Mouse (Mus musculus): Measurements from ENCODE around the gene Tas2r139.
"Not testable (repeated sequence)": the region's sequence is repeated elsewhere in the genome, so short reads cannot be mapped to it uniquely, and the experiment has no call there.

Gene Tas2r139

DNA sequence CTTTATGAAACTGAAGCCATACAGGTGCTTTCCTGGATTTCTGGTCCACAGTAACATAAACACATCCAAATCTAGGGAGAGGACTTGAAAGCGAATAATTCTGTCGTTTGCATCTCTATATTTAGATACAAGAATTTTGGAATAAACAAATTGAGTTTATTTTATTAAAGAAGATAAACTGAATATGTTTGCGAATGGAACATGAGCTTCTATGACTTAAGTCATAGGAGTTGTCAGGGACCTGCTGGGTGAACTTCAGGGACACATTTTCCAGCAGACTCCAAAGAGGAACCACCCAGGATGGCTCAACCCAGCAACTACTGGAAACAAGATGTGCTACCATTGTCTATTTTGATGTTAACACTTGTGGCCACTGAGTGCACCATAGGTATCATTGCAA, at the start of gene Tas2r139:
Gene Tas2r139 (plus strand): TSS at position 301 of the 400 bp plus-strand sequence.
- no peak for DNase-seq (ENCODE audit: low spot score in 2 of 2)

- not testable (repeated sequence) for DNase-seq (ENCODE audit: low spot score in 2 of 2)
Observed at GRCm38 (mm10) chr6:42151115-42151514, 10.4 kb downstream of the Tas2r139 start.

DNA sequence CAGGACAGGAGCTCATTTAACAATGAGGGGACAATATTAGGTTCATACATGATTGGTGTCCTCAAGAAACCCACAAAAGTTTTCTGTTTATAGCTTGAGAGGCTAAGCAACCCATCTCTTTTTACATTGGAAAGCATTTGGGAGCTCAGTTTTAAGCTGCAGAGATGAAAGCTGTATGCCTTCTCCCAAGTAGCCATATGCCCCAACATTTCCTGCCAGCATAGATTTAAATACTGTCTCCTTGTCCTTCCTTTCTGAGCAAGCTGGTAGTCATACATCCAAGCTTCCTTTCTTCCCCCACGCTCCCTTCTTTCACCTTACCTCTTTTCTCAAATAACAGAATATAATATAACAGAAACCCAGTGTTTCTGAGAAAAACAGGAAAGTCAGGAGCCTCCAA, 41.7 kb downstream of the Tas2r139 start:
- peak; percentile 46 to 76 for DNase-seq (ENCODE audit: low spot score in 2 of 2)

GRCm38 (mm10) chr6:42186230-42186629, 45.5 kb downstream of the Tas2r139 start:
- no peak for DNase-seq (ENCODE audit: low spot score in 2 of 2)
